Mouse (Mus musculus) MEL (cell line): ENCODE data around the gene Mylk4. TPM values are rescaled to one million over a fixed set of nuclear protein-coding genes. Genes with fewer than 3 reads are reported as not detected.

Source experiments
- DNase-seq: peaks from one replicate; pipeline ENCODE4 v3.0.0; 2011; ENCODE audit warnings: low read depth, low spot score
- H3K27ac ChIP-seq: 2 replicates; pipeline ENCODE4 v1.5.1; 2012; ENCODE audit warnings: low read depth, mild to moderate bottlenecking, control low read depth, low read length, moderate library complexity; ENCODE audit not compliant: control insufficient read depth
- H3K27me3 ChIP-seq, 2 experiments: fragments of 150-350 bp in 1 of 2; sonication (generic) in 1 of 2; 2 replicates each; pipeline ENCODE4 v1.6.1; 2012; ENCODE audit warnings: low read length in 2 of 2, mild to moderate bottlenecking in 2 of 2, improper control_type of control experiment in 1 of 2, moderate library complexity in 1 of 2; ENCODE audit not compliant: insufficient read depth in 2 of 2, control insufficient read depth in 1 of 2
- H3K36me3 ChIP-seq, 2 experiments: 2 replicates each; pipeline ENCODE4 v1.6.1; 2012 to 2014; ENCODE audit warnings: low read length in 2 of 2, improper control_type of control experiment in 1 of 2, inconsistent platforms in 1 of 2, mild to moderate bottlenecking in 1 of 2; ENCODE audit not compliant: insufficient read depth in 2 of 2, control insufficient read depth in 1 of 2
- H3K4me1 ChIP-seq, 2 experiments: fragments of 150-350 bp in 1 of 2; sonication (generic) in 1 of 2; 2 replicates each; pipeline ENCODE4 v1.6.1; 2012; ENCODE audit warnings: low read length in 2 of 2, improper control_type of control experiment in 1 of 2, mild to moderate bottlenecking in 1 of 2; ENCODE audit not compliant: insufficient read depth in 2 of 2, control insufficient read depth in 1 of 2
- H3K4me3 ChIP-seq, 2 experiments: fragments of 150-350 bp in 1 of 2; sonication (generic) in 1 of 2; 2 replicates each; pipeline ENCODE4 v1.5.1; 2012; ENCODE audit warnings: low read depth in 2 of 2, low read length in 2 of 2, mild to moderate bottlenecking in 2 of 2, moderate library complexity in 2 of 2, control low read depth in 1 of 2, improper control_type of control experiment in 1 of 2; ENCODE audit not compliant: control insufficient read depth in 1 of 2, insufficient read depth in 1 of 2
- H3K79me2 ChIP-seq: 2 replicates; pipeline ENCODE4 v1.6.1; 2012; ENCODE audit warnings: mild to moderate bottlenecking, low read length, moderate library complexity; ENCODE audit not compliant: control insufficient read depth, poor library complexity, insufficient read depth
- H3K9ac ChIP-seq: 2 replicates; pipeline ENCODE4 v1.6.1; 2012; ENCODE audit warnings: low read depth, mild to moderate bottlenecking, control low read depth, low read length, moderate library complexity; ENCODE audit not compliant: control insufficient read depth, poor library complexity, severe bottlenecking
- H3K9me3 ChIP-seq: fragments of 150-350 bp; sonication (generic); replicated peaks from 2 replicates; pipeline ENCODE4 v1.6.1; 2012; ENCODE audit warnings: mild to moderate bottlenecking, low read length, improper control_type of control experiment, moderate library complexity; ENCODE audit not compliant: insufficient read depth
- CHD1 ChIP-seq: IDR thresholded peaks from 2 replicates; pipeline ENCODE4 v1.6.1; 2012; ENCODE audit warnings: low read depth, mild to moderate bottlenecking, inconsistent platforms, low read length, improper control_type of control experiment
- CTCF ChIP-seq, 3 experiments: IDR thresholded peaks in 2 of 3; conservative IDR thresholded peaks in 1 of 3; 2 replicates each; pipeline ENCODE4 v1.5.1; 2011 to 2012; ENCODE audit warnings: low read length in 3 of 3, low read depth in 2 of 3, mild to moderate bottlenecking in 2 of 3, improper control_type of control experiment in 1 of 3, inconsistent platforms in 1 of 3, mixed read lengths in 1 of 3, moderate library complexity in 1 of 3; ENCODE audit not compliant: control insufficient read depth in 1 of 3, insufficient read depth in 1 of 3, poor library complexity in 1 of 3, severe bottlenecking in 1 of 3
- E2F4 ChIP-seq: IDR thresholded peaks from 2 replicates; pipeline ENCODE4 v1.6.1; 2011; ENCODE audit warnings: low read depth, low read length, improper control_type of control experiment, borderline replicate concordance
- ELF1 ChIP-seq: IDR thresholded peaks from 2 replicates; pipeline ENCODE4 v1.6.1; 2014; ENCODE audit warnings: low read depth, mild to moderate bottlenecking, inconsistent platforms, low read length, improper control_type of control experiment, moderate library complexity
- EP300 ChIP-seq, 2 experiments: IDR thresholded peaks; 2 replicates each; pipeline ENCODE4 v1.6.1; 2011; ENCODE audit warnings: improper control_type of control experiment in 2 of 2, low read length in 2 of 2, low read depth in 1 of 2, mild to moderate bottlenecking in 1 of 2
- ETS1 ChIP-seq: IDR thresholded peaks from 2 replicates; pipeline ENCODE4 v1.6.1; 2012; ENCODE audit warnings: low read depth, mild to moderate bottlenecking, inconsistent platforms, low read length, improper control_type of control experiment, moderate library complexity
- GABPA ChIP-seq: IDR thresholded peaks from 2 replicates; pipeline ENCODE4 v1.6.1; 2012; ENCODE audit warnings: low read depth, mild to moderate bottlenecking, inconsistent platforms, low read length, improper control_type of control experiment, moderate library complexity
- GATA1 ChIP-seq: IDR thresholded peaks from 2 replicates; pipeline ENCODE4 v1.6.1; 2011; ENCODE audit warnings: low read depth, low read length, improper control_type of control experiment
- KAT2A ChIP-seq: conservative IDR thresholded peaks from 2 replicates; pipeline ENCODE4 v1.6.1; 2012; ENCODE audit warnings: low read depth, low read length, improper control_type of control experiment, inconsistent platforms
- MAFK ChIP-seq: IDR thresholded peaks from 2 replicates; pipeline ENCODE4 v1.6.1; 2011; ENCODE audit warnings: low read depth, mild to moderate bottlenecking, low read length, improper control_type of control experiment, borderline replicate concordance
- MAX ChIP-seq: IDR thresholded peaks from 2 replicates; pipeline ENCODE4 v1.6.1; 2011; ENCODE audit warnings: low read length, improper control_type of control experiment
- MEF2A ChIP-seq: IDR thresholded peaks from 2 replicates; pipeline ENCODE4 v1.6.1; 2014; ENCODE audit warnings: low read depth, mild to moderate bottlenecking, inconsistent platforms, low read length, improper control_type of control experiment; ENCODE audit not compliant: poor library complexity, insufficient replicate concordance, severe bottlenecking; ENCODE audit errors: extremely low read depth
- NRF1 ChIP-seq: IDR thresholded peaks from 2 replicates; pipeline ENCODE4 v1.6.1; 2014; ENCODE audit warnings: low read depth, mild to moderate bottlenecking, inconsistent platforms, low read length, improper control_type of control experiment, moderate library complexity; ENCODE audit not compliant: poor library complexity, insufficient read depth, severe bottlenecking
- POLR2A ChIP-seq, 2 experiments: IDR thresholded peaks; 2 replicates each; pipeline ENCODE4 v1.6.1; 2011 to 2012; ENCODE audit warnings: low read length in 2 of 2, mild to moderate bottlenecking in 2 of 2, control low read depth in 1 of 2, improper control_type of control experiment in 1 of 2, low read depth in 1 of 2, moderate library complexity in 1 of 2; ENCODE audit not compliant: control insufficient read depth in 1 of 2, insufficient read depth in 1 of 2, poor library complexity in 1 of 2
- RCOR1 ChIP-seq: IDR thresholded peaks from 2 replicates; pipeline ENCODE4 v1.6.1; 2012; ENCODE audit warnings: low read depth, mild to moderate bottlenecking, inconsistent platforms, low read length, improper control_type of control experiment
- TAL1 ChIP-seq: IDR thresholded peaks from 2 replicates; pipeline ENCODE4 v1.6.1; 2012; ENCODE audit warnings: mild to moderate bottlenecking, inconsistent platforms, low read length, moderate library complexity, mixed read lengths
- USF1 ChIP-seq: IDR thresholded peaks from 2 replicates; pipeline ENCODE4 v1.6.1; 2014; ENCODE audit warnings: low read depth, mild to moderate bottlenecking, inconsistent platforms, low read length, improper control_type of control experiment, moderate library complexity
- ZC3H11A ChIP-seq: IDR thresholded peaks from 2 replicates; pipeline ENCODE4 v1.6.1; 2012; ENCODE audit warnings: low read depth, mild to moderate bottlenecking, inconsistent platforms, low read length, improper control_type of control experiment
- ZKSCAN1 ChIP-seq: IDR thresholded peaks from 2 replicates; pipeline ENCODE4 v1.6.1; 2012; ENCODE audit warnings: low read depth, mild to moderate bottlenecking, inconsistent platforms, low read length, improper control_type of control experiment, moderate library complexity
- ZNF384 ChIP-seq: IDR thresholded peaks from 2 replicates; pipeline ENCODE4 v1.6.1; 2012; ENCODE audit warnings: low read depth, mild to moderate bottlenecking, inconsistent platforms, low read length, improper control_type of control experiment
- polyA plus RNA-seq, 2 experiments: library from polyadenylated mRNA; stranded (reverse) in 1 of 2; unstranded in 1 of 2; fragments of >175 nt in 1 of 2; fragments of >200 nt in 1 of 2; gene quantifications; 2 replicates each; pipeline versions ENCODE4 v1.2.1 to v1.2.4; 2012; ENCODE audit warnings: low replicate concordance in 2 of 2, low read depth in 1 of 2; ENCODE audit not compliant: insufficient read length in 2 of 2, insufficient read depth in 1 of 2, missing spikeins in 1 of 2
- total RNA-seq: library from RNA; depleted of rRNA; stranded (reverse); fragments of 300-350 nt; gene quantifications from 2 replicates; pipeline ENCODE4 v1.2.3, GENCODE M21; 2012

Gene Mylk4
- total and polyA plus RNA-seq, 3 experiments: not detected

DNA sequence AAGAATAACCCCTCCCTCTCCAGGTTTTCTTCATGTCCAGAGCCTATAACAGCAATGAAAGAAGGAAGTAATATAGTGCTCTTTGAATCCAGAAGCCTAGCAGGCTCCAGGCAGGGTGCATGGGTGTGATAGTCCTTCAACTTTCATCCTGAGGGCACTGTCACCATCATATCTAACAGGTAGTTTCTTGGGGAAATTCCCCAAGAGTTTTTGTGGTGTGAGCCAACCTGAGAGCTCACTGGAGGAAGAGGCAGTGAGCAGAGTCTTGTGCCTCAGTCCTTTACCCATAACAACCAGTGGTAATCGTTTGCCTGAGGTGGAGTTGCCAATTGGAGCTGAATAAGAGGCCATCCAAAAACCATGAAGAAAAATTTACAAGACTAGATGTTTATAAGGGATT lies 91.2 kb downstream of the Mylk4 start:
- DNase-seq: no peak
- TF ChIP-seq CHD1 (no peak), USF1 (no peak), ZC3H11A (no peak), NRF1 (no peak), MEF2A (no peak), GATA1 (no peak), ZKSCAN1 (no peak), MAFK (no peak), TAL1 (no peak), E2F4 (no peak), GABPA (no peak), RCOR1 (no peak), MAX (no peak), ELF1 (no peak)
- H3K4me1 ChIP-seq: no peaks in the 10 kb centered on the region
- no peak overlapping the region for H3K9ac ChIP-seq
- no peak overlapping the region for H3K27ac ChIP-seq
- peaks cover 0 to 1% of the 10 kb centered on the region in 2 experiments; a peak in 1 of 4 replicates for H3K27me3 ChIP-seq
- H3K79me2 ChIP-seq: no peaks in the 10 kb centered on the region
- H3K36me3 ChIP-seq: no peaks in the 10 kb centered on the region
- no peaks in the 10 kb centered on the region for H3K9me3 ChIP-seq
- H3K4me3 ChIP-seq: no peak overlapping the region

DNA sequence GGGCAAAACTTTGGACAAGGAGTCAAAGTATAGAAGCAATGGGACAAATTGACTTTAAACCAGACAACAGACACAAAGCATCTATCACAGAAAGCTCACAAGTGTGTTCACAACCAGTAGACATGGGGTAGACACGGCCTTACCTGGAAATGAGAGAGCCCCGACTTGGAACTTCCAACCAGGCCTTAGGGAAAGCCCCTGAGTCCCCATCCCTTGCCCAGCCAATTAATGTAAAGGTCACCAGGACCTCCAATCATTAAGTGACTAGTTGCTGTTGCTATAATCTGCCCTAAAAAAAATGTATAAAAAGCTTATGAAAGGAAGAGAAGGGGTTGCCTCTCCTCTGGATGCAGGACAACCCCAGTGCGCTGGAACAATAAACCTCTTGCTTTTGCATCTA lies 93.5 kb downstream of the Mylk4 start:
- no peak for TF ChIP-seq EP300 (IDR thresholded peaks at IDR 0.05; ENCODE audit: low read depth in 1 of 2, low read length in 2 of 2)
- TF ChIP-seq ZNF384: no peak
- no peak for TF ChIP-seq ZC3H11A
- TF ChIP-seq GATA1: no peak
- TF ChIP-seq RCOR1: no peak
- TF ChIP-seq USF1: no peak
- TF ChIP-seq KAT2A: no peak
- no peak for TF ChIP-seq CTCF (IDR thresholded peaks at IDR 0.05 in 2 of 3, conservative IDR thresholded peaks at IDR 0.05 in 1 of 3; ENCODE audit: control insufficient read depth in 1 of 3, insufficient read depth in 1 of 3, low read depth in 2 of 3, low read length in 3 of 3, poor library complexity in 1 of 3, severe bottlenecking in 1 of 3)
- no peak for TF ChIP-seq ETS1
- no peak for TF ChIP-seq POLR2A (IDR thresholded peaks at IDR 0.05; ENCODE audit: control insufficient read depth in 1 of 2, insufficient read depth in 1 of 2, low read depth in 1 of 2, low read length in 2 of 2, poor library complexity in 1 of 2)
- no peak for TF ChIP-seq GABPA
- TF ChIP-seq MEF2A: no peak
- H3K4me1 ChIP-seq: no peaks in the 10 kb centered on the region
- H3K9ac ChIP-seq: no peak overlapping the region
- H3K79me2 ChIP-seq: no peaks in the 10 kb centered on the region
- H3K9me3 ChIP-seq: no peaks in the 10 kb centered on the region
- H3K4me3 ChIP-seq: no peak overlapping the region
- DNase-seq: no peak
- H3K27ac ChIP-seq: no peak overlapping the region
- H3K27me3 ChIP-seq: peaks cover 0 to 1% of the 10 kb centered on the region in 2 experiments; a peak in 1 of 4 replicates
- H3K36me3 ChIP-seq: no peaks in the 10 kb centered on the region
